Mouse (Mus musculus): ENCODE results near the gene Slc16a10. TPM values are rescaled to one million over a fixed set of nuclear protein-coding genes. Genes with fewer than 3 reads are reported as not detected.

Gene Slc16a10
- polyA plus RNA-seq, 1 experiment from 2014 or later, result 31.2 TPM

GRCm38 (mm10) chr10:40149584-40150145 is 7.6 kb upstream of the Slc16a10 start:
- no peak for DNase-seq (ENCODE audit: low spot score)

GRCm38 (mm10) chr10:40147325-40148059 is 5.4 kb upstream of the Slc16a10 start:
- DNase-seq (ENCODE audit: low spot score), result no peak

- no peak for DNase-seq (ENCODE audit: low spot score)
These were observed 4.4 kb upstream of the Slc16a10 start for GRCm38 (mm10) chr10:40146451-40146850.

GRCm38 (mm10) chr10:40144815-40145214 is 2.8 kb upstream of the Slc16a10 start:
- no peak for DNase-seq (ENCODE audit: low spot score)

DNA sequence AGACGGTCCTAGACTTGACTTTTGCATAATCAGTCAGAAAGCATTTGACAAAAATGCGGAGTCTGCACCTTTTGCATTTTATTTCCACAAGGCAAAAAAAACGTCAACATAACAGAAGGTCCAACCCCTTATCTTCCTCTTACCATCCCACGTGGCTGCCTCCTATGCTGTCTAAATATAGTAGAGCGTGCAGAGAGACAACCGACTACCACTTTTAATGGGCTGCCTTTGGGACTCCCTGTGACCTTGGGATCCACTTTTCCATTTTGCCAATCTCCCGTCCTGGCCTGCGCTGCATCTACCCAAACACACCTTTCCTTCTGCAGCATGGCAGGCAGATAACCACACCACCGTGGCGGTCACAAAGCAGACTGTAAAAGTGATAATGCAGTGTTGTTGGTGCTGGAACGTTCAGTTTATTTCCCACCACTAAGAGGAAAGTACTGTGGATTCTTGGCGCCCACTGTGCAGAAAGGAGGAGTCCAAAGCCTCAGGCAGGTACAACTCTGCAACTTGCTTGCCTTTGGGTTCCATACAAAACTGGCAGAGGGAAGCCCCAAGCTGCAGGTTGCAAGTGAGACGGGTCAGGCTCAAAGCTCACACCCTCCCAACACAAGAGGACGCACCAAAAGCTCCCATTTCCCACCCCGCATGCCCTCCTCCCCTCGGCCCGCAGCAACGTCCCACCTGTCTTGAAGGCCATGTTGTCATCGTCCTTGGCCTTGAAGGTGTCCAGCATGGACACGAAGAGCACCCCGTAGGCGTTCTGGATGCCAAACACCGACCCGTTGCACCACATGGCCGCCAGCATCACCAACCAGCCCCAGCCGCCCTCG is 824 bp downstream of the Slc16a10 start:
- DNase-seq (ENCODE audit: low spot score), result peak; percentile 38

DNA sequence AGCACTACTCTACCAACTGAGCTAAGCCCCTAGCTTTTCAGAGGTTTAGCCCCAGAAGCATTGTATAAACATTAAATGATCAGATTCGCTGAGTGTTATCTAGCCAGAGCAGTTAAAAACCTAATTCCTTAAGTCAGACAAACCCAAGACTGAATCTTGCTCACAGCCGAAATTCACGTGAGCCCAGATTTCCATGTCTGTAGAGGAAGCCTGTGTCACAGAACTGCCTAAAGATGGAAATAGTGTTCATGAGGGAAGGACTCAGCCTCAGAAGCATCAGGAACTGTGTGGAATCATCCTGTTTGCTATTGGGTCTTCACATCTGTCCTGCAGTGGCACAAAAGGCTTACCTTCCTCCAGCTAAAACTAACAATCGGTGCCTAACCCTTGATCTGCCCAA is 2.4 kb downstream of the Slc16a10 start:
- DNase-seq (ENCODE audit: low spot score), result no peak

GRCm38 (mm10) chr10:40135807-40136778 is 6.0 kb downstream of the Slc16a10 start:
- no peak for DNase-seq (ENCODE audit: low spot score)

- no peak for DNase-seq (ENCODE audit: low spot score)
These were observed 7.2 kb downstream of the Slc16a10 start for GRCm38 (mm10) chr10:40134906-40135305.

DNA sequence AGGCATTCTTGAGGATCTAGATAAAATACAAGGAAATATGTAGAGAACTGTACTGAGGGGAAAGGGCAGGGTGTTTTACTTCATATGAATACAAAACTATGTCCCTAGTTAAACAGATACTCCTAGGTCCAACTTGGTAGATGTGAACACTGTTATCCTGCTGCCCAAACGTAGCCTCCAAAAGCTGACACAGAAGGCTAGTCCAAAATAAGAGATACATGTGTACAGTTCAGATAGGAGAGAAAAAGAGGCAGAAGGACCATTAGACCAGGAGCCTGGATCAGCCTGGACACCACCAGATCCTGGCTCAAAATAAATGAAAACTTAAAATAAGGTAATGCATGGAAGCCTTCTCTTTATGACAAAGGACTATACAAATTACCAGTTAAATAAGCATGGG is 8.4 kb downstream of the Slc16a10 start:
- DNase-seq (ENCODE audit: low spot score), result no peak

- DNase-seq (ENCODE audit: low spot score), result no peak
These were observed 10.2 kb downstream of the Slc16a10 start for GRCm38 (mm10) chr10:40131690-40132418.

GRCm38 (mm10) chr10:40130126-40130525 is 11.9 kb downstream of the Slc16a10 start:
- no peak for DNase-seq (ENCODE audit: low spot score)

DNA sequence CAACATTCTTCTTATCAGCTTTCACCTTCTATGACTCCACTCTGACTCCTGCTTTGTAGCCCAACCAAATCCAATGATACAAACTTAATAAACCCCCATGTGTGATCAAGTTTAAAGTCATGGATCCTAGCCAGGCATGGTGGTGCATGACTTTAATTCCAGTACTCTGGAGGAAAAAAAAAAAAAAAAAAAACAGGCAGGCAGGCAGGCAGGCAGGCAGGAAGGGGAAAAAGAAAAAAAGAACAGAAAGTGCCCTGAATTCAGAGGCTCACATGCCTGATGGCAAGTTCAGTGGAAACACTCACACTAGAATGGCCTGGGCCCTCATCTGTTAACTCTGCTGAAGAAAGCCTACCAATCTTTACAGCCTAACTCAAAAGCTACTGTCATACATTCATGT is 12.9 kb downstream of the Slc16a10 start:
- no peak for DNase-seq (ENCODE audit: low spot score)

DNA sequence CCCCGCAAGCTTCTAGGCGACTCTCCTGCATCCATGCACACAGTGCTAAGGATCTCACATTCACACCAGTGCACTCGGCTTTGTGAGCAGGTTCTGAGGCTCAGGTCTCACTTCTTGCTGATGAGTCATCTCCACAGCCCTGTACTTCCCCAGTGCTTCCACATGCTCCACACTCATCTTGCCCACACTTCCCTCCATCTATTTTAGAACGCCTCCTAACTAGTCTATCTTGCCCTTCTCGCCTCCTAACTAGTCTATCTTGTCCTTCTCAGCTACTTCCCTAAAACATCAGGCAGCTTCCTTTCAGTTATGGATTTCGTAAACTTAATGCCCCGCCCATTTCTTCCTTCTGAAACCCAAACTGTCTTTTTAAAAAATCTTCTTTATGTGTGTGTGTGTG is 13.6 kb downstream of the Slc16a10 start:
- DNase-seq (ENCODE audit: low spot score), result no peak

- DNase-seq (ENCODE audit: low spot score), result peak; percentile 22
These were observed 16.9 kb downstream of the Slc16a10 start for GRCm38 (mm10) chr10:40125200-40125599.

- DNase-seq (ENCODE audit: low spot score), result no peak
These were observed 17.5 kb downstream of the Slc16a10 start for GRCm38 (mm10) chr10:40124570-40124969.

DNA sequence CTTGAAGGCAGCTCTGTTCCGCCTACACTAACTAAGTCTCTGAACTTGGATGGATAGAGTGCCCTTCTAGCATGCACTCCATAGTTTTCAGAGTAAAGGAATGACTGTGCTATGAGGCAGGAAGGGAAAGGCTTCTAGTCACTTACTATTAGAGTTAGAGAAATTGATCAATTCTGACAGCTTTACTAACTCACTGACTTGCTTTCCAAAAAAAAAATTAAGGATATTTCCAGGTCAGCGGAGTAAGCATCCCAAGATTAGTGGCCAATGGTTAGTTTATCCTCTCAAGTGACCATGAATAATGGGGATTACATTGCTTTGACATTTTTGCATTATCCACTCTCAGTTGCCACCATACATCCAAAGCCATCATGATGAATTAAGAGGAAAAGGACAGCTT is 18.0 kb downstream of the Slc16a10 start:
- DNase-seq (ENCODE audit: low spot score), result no peak

GRCm38 (mm10) chr10:40119466-40119865 is 22.6 kb downstream of the Slc16a10 start:
- no peak for DNase-seq (ENCODE audit: low spot score)

DNA sequence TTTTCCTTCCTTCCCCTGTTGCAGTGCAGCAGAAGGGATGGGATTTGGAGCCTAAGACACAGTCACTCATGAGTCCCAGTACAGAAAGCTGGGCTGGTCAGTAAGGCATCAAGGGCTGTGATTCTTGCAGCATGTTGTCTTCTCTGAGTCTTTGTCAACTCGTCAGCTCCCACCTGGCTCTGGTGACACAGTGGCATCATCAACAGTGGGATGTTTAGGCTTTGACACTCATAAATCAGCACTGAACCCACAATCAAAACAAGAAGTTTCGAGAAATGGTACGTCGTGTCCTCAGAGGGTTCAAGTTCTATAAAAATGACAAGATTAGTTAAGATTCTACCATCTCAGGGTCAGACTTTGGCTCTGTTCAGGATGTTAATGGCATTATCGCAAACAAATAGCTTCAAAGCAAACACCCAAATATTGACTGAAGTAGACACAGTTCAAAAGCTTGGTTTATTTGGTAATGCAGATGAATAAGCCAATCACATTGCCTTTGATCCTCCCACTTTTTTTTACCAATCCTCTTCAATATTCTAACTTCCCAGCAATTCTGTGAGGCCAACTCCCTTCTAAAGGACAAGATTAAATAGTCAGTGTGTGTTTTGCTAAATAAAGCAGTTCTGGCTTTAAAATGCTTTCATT is 23.2 kb downstream of the Slc16a10 start:
- no peak for DNase-seq (ENCODE audit: low spot score)

- no peak for DNase-seq (ENCODE audit: low spot score)
These were observed 28.5 kb downstream of the Slc16a10 start for GRCm38 (mm10) chr10:40113517-40114085.

GRCm38 (mm10) chr10:40112256-40112655 is 29.8 kb downstream of the Slc16a10 start:
- no peak for DNase-seq (ENCODE audit: low spot score)

Measured in thymus, postnatal 0 days (tissue).